Mouse (Mus musculus) liver, embryonic 14.5 days (tissue): ENCODE results near the gene Isy1. TPM values are rescaled to one million over a fixed set of nuclear protein-coding genes. Genes with fewer than 3 reads are reported as not detected.

ENCODE experiments used
- ATAC-seq: fragments of 200-750 bp; cut with Nextera tagmentation; 2 replicates; pipeline ENCODE4 v1.8.0; 2017; ENCODE audit warnings: moderate number of reproducible peaks, mild to moderate bottlenecking, moderate library complexity; ENCODE audit not compliant: insufficient read depth
- DNase-seq, 3 experiments: peaks; one replicate each; pipeline ENCODE4 v3.0.0-alpha.2; 2012 to 2013; ENCODE audit warnings: low read depth in 3 of 3, low spot score in 3 of 3
- H3K27ac ChIP-seq: fragments of 300-500 bp; sonication (generic); 2 replicates; pipeline ENCODE4 v1.5.1; 2014; ENCODE audit warnings: moderate library complexity, mild to moderate bottlenecking, control low read depth, inconsistent platforms
- H3K27me3 ChIP-seq: fragments of 300-500 bp; sonication (generic); 2 replicates; pipeline ENCODE4 v1.6.1; 2014; ENCODE audit warnings: mild to moderate bottlenecking, low read length, moderate library complexity; ENCODE audit not compliant: control insufficient read depth, insufficient read depth
- H3K36me3 ChIP-seq: fragments of 300-500 bp; sonication (generic); replicated peaks from 2 replicates; pipeline ENCODE4 v1.6.1; 2014; ENCODE audit warnings: low read depth; ENCODE audit not compliant: control insufficient read depth, insufficient read depth
- H3K4me1 ChIP-seq, 2 experiments: fragments of 200-500 bp in 1 of 2; fragments of 300-500 bp in 1 of 2; sonication (generic) in 1 of 2; replicated peaks; 2 replicates each; pipeline ENCODE4 v1.6.1; 2012 to 2014; ENCODE audit warnings: antibody characterized with exemption in 1 of 2, inconsistent platforms in 1 of 2, low read length in 1 of 2; ENCODE audit not compliant: control insufficient read depth in 2 of 2, insufficient read depth in 2 of 2
- H3K4me2 ChIP-seq: fragments of 300-500 bp; sonication (generic); 2 replicates; pipeline ENCODE4 v1.6.1; 2014; ENCODE audit warnings: low read depth, mild to moderate bottlenecking, control low read depth, moderate library complexity
- H3K4me3 ChIP-seq, 2 experiments: fragments of 200-500 bp in 1 of 2; fragments of 300-500 bp in 1 of 2; sonication (generic) in 1 of 2; 2 replicates each; pipeline ENCODE4 v1.5.1; 2012 to 2014; ENCODE audit warnings: low read depth in 2 of 2, low read length in 2 of 2, mild to moderate bottlenecking in 2 of 2, control low read depth in 1 of 2, inconsistent platforms in 1 of 2, moderate library complexity in 1 of 2; ENCODE audit not compliant: insufficient read depth in 1 of 2
- H3K9ac ChIP-seq: fragments of 300-500 bp; sonication (generic); replicated peaks from 2 replicates; pipeline ENCODE4 v1.6.1; 2014; ENCODE audit warnings: mild to moderate bottlenecking, control low read depth, moderate library complexity
- H3K9me3 ChIP-seq: fragments of 300-500 bp; sonication (generic); 2 replicates; pipeline ENCODE4 v1.6.1; 2016; ENCODE audit warnings: low read length, mixed read lengths; ENCODE audit not compliant: control insufficient read depth
- CTCF ChIP-seq: IDR thresholded peaks from 2 replicates; pipeline ENCODE4 v1.5.1; 2016; ENCODE audit warnings: antibody characterized with exemption, low read depth, control low read depth
- EP300 ChIP-seq: IDR thresholded peaks from 2 replicates; pipeline ENCODE4 v1.6.1; 2016; ENCODE audit warnings: antibody characterized with exemption, low read depth
- WGBS: fragments of 180-500 bp; shearing (Covaris S2); extraction: QIAGEN DNeasy Blood & Tissue Kit; methylation state at CpG from one replicate; pipeline ENCODE4 v1.1.7; 2014; ENCODE audit not compliant: insufficient replicate concordance; 5-methylcytosine and 5-hydroxymethylcytosine counted together
- polyA plus RNA-seq, 2 experiments: library from polyadenylated mRNA; depleted of rRNA in 1 of 2; stranded (reverse) in 1 of 2; unstranded in 1 of 2; fragments of >200 nt; fragmentation: Nextera tagmentation in 1 of 2; extraction: Ambion mirVana in 1 of 2; gene quantifications; 2 replicates each; pipeline versions ENCODE4 v1.2.1 to v1.2.3; 2012 to 2014

Isy1 gene
- polyA plus RNA-seq, 2 experiments: 16.9 to 34.0 TPM

GRCm38 (mm10) chr6:87788896-87789587 lies 49.6 kb downstream of the Isy1 start:
- H3K9ac ChIP-seq: no peak overlapping the region
- TF ChIP-seq CTCF (no peak), EP300 (no peak)
- no peaks in the 10 kb centered on the region for H3K27me3 ChIP-seq
- H3K4me3 ChIP-seq: no peak overlapping the region
- H3K4me2 ChIP-seq: no peak overlapping the region
- H3K4me1 ChIP-seq: peaks cover 42 to 47% of the 10 kb centered on the region in 2 experiments
- H3K27ac ChIP-seq: peak overlapping the region; percentile 98
- DNase-seq: no peak
- WGBS: 56% methylated on average over 5 of the region's 5 CpGs
- no peak for ATAC-seq
- peaks cover 36% of the 10 kb centered on the region for H3K36me3 ChIP-seq
- no peaks in the 10 kb centered on the region for H3K9me3 ChIP-seq

DNA sequence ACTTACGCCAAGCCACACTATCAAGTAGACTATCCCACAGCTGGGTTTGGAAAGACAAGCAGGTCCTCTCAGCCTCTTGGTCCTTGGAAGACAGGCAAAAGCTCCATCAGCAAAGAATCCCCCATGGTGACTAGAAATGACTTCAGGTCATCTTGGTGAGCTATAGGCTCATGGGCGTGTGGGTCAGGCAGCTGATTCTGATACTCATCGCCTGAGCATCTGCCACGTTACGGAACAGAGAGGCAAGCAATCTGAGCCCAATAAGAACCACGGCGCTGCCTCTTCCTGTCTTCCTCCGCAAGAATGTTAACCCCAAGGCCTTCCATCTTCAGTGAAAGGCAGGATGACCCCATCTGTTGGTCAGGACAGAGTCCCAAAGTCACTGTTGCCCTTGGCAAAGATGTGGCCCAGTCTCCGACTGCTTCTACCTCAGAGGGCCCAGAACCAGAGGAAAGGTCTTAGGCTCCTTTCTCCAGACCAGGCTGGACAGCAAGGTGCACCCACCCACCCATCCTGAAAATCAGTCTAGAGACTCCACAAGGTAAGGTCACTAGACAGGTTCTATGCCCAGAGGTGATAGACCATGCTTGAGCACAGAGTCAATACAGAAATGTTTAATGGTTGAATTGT lies 50.2 kb downstream of the Isy1 start:
- Histone ChIP-seq H3K9ac (no peak overlapping the region), H3K27me3 (no peaks in the 10 kb centered on the region), H3K4me2 (no peak overlapping the region), H3K36me3 (peaks cover 30% of the 10 kb centered on the region), H3K9me3 (no peaks in the 10 kb centered on the region), H3K4me1 (peaks cover 42 to 49% of the 10 kb centered on the region in 2 experiments), H3K4me3 (no peak overlapping the region), H3K27ac (no peak overlapping the region; the same call in 1 of the 2 replicates)
- ATAC-seq (no peak), DNase-seq (no peak)
- WGBS: 82% methylated on average over 9 of the region's 9 CpGs
- TF ChIP-seq EP300 (no peak), CTCF (no peak)

- Histone ChIP-seq H3K9ac (no peak overlapping the region; the same call in 1 of the 2 replicates), H3K4me2 (no peak overlapping the region), H3K4me3 (no peak overlapping the region), H3K4me1 (peaks cover 42 to 51% of the 10 kb centered on the region in 2 experiments), H3K27ac (peak overlapping the region; percentile 44), H3K9me3 (no peaks in the 10 kb centered on the region), H3K36me3 (peaks cover 19% of the 10 kb centered on the region), H3K27me3 (no peaks in the 10 kb centered on the region)
- 63% methylated on average over 6 of the region's 6 CpGs for WGBS
- no peak for DNase-seq
- TF ChIP-seq CTCF (no peak), EP300 (no peak)
- no peak for ATAC-seq
Measured at GRCm38 (mm10) chr6:87787108-87787890, 51.3 kb downstream of the Isy1 start.

DNA sequence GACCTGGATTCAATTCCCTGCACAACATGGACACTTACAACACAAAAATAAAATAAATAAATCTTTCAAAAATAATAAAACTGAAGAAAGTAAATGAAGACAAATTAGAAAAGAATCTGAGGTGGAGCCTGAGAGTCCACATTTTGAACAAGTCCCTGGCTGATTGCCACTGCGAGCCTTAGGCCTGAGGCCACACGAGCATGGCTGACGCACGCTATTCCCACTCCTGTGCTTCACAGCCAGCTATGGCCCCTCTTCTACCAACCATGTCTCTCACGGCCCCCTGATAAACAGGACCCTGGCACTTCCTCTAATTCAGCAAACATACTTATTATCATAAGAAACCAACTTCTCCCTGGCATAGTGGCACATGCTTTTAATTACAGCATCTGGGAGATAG lies 52.0 kb downstream of the Isy1 start:
- H3K4me1 ChIP-seq: peaks cover 35 to 44% of the 10 kb centered on the region in 2 experiments
- peak overlapping the region; percentile 12; the same call in 1 of the 2 replicates for H3K27ac ChIP-seq
- H3K36me3 ChIP-seq: peaks cover 12% of the 10 kb centered on the region
- 68% methylated on average over 5 of the region's 5 CpGs for WGBS
- H3K9ac ChIP-seq: no peak overlapping the region
- no peaks in the 10 kb centered on the region for H3K9me3 ChIP-seq
- no peak overlapping the region for H3K4me2 ChIP-seq
- DNase-seq (no peak), ATAC-seq (no peak)
- no peaks in the 10 kb centered on the region for H3K27me3 ChIP-seq
- no peak overlapping the region for H3K4me3 ChIP-seq
- no peak for TF ChIP-seq EP300
- TF ChIP-seq CTCF: no peak

DNA sequence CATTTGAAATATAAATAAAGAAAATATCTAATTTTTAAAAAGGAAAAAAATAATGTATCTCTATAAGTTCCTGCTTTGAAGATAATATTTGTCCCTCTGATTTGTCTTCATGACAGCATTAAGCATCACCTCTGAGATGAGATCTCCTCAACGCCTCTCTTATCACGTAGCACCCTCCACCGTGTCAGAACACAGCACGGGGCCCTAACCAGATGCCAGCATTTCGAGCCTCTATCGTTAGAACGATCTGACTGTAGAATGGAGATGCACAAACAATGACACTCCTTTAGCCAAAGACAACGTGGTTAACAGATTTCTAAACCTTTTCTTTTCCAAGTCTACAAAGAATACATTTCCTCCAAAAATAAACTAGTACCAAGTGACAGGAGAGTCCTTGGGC lies 54.6 kb downstream of the Isy1 start:
- no peak overlapping the region for H3K9ac ChIP-seq
- no peak overlapping the region for H3K27ac ChIP-seq
- TF ChIP-seq CTCF (no peak), EP300 (no peak)
- ATAC-seq: no peak
- no peaks in the 10 kb centered on the region for H3K36me3 ChIP-seq
- no peaks in the 10 kb centered on the region for H3K27me3 ChIP-seq
- H3K9me3 ChIP-seq: no peaks in the 10 kb centered on the region
- DNase-seq: no peak
- peaks cover 13 to 18% of the 10 kb centered on the region in 2 experiments for H3K4me1 ChIP-seq
- no peak overlapping the region for H3K4me3 ChIP-seq
- WGBS: 26% methylated on average over 8 of the region's 8 CpGs
- no peak overlapping the region for H3K4me2 ChIP-seq
